Mouse (Mus musculus): ENCODE measurements around the gene Mlst8. TPM values are rescaled to one million over a fixed set of nuclear protein-coding genes. Genes with fewer than 3 reads are reported as not detected.
A peak's percentile ranks its signal among the peaks of the same experiment; 100 is the strongest.

Gene Mlst8
- polyA plus RNA-seq (2012; rRNA removed) (13.5 and 18.5 TPM in 2 replicates), polyA plus RNA-seq (2014; fragmentation: Nextera tagmentation; extraction: Ambion mirVana) (9.6 and 11.2 TPM in 2 replicates)

DNA sequence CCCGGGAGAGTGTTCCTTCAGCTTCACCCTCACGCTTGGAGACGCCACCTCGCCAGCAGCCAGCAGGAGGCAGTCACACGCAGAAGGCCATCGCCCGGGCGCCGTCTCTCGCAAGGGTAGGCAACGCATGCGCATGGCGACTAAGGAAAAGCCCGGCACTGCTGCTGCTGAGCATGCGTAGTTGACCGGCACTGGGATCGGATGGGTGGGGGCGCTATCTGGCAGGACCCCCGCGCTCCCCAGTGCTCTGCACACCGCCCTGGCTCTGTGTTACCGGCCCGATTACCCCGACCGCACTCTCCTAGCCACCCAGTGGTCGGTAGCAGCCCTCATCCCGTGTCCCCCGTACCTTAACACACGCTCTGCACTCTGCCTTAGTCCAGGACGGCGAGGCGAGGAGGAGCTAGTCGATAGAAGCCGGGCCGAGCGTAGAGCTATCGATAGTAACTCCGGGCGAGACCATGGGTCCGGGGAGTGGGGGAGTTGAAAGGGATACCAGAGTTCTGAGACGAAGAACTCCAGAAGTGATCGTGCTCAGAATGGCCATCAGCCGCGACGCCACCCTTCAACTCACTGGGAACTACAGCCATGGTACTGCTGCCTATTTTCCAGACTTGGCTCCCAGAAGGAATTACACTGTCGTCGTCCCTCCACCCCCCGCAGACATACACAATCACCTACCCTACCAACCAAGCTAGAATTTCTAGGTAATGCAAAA is at the start of gene Mlst8:
Mlst8 (minus strand) TSS at position 416 of the 718 bp plus-strand sequence.
- H3K36me3 ChIP-seq (replicated peaks; ENCODE audit: control insufficient read depth, insufficient read depth, low read depth), result peaks cover 22% of the 10 kb centered on the region
- no peaks in the 10 kb centered on the region for H3K27me3 ChIP-seq (ENCODE audit: control insufficient read depth, insufficient read depth, low read length)
- H3K4me3 ChIP-seq (ENCODE audit: insufficient read depth in 1 of 2, low read depth in 2 of 2, low read length in 2 of 2), result peak within 1 kb of the TSS; percentile 72 to 73
- TF ChIP-seq EP300 (IDR thresholded peaks at IDR 0.05; ENCODE audit: low read depth) (no peak), CTCF (IDR thresholded peaks at IDR 0.05; ENCODE audit: low read depth) (peak; percentile 99)
- peak within 1 kb of the TSS; percentile 88 for H3K4me2 ChIP-seq (ENCODE audit: low read depth)
- no peaks in the 10 kb centered on the region for H3K9me3 ChIP-seq (ENCODE audit: control insufficient read depth, low read length)
- peaks cover 3 to 15% of the 10 kb centered on the region in 2 experiments; a peak in 3 of 4 replicates for H3K4me1 ChIP-seq (replicated peaks; ENCODE audit: control insufficient read depth in 2 of 2, insufficient read depth in 2 of 2, low read length in 1 of 2)
- under 1% methylated on average over 48 of the region's 48 CpGs for WGBS (ENCODE audit: insufficient replicate concordance)
- DNase-seq (ENCODE audit: low read depth in 3 of 3, low spot score in 3 of 3) (peak; percentile 91 to 94 (median 92)), ATAC-seq (ENCODE audit: insufficient read depth) (peak; percentile 96)
- peak within 1 kb of the TSS; percentile 72 for H3K9ac ChIP-seq (replicated peaks)
- H3K27ac ChIP-seq, result peak within 1 kb of the TSS; percentile 83

DNA sequence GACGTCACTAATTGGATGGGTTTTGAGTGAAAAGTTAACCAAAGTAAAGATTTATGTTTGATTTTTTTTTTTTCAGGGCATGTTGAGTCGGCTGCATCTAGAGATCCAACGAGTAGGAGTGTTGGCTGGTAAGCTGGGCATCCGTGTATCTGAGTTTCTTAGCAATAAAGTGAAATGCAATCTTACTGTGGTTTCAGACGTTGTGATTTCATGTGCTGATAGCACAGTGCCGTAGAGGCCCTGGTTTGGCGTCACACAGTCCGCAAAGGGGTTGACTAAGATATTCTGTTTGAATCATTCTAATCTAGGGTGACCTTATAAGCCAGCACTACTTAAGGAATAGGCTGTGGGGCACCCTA is 49.7 kb upstream of the Mlst8 start:
- Histone ChIP-seq H3K36me3 (replicated peaks; ENCODE audit: control insufficient read depth, insufficient read depth, low read depth) (no peaks in the 10 kb centered on the region; the same call in 1 of the 2 replicates), H3K9ac (replicated peaks) (peak overlapping the region; percentile 86), H3K27ac (peak overlapping the region; percentile 85), H3K27me3 (ENCODE audit: control insufficient read depth, insufficient read depth, low read length) (no peaks in the 10 kb centered on the region), H3K4me3 (ENCODE audit: insufficient read depth in 1 of 2, low read depth in 2 of 2, low read length in 2 of 2) (peak overlapping the region; percentile 84 to 93), H3K9me3 (ENCODE audit: control insufficient read depth, low read length) (no peaks in the 10 kb centered on the region), H3K4me1 (replicated peaks; ENCODE audit: control insufficient read depth in 2 of 2, insufficient read depth in 2 of 2, low read length in 1 of 2) (peaks cover 16 to 31% of the 10 kb centered on the region in 2 experiments), H3K4me2 (ENCODE audit: low read depth) (peak overlapping the region; percentile 94)
- DNase-seq (ENCODE audit: low read depth in 3 of 3, low spot score in 3 of 3) (no peak), ATAC-seq (ENCODE audit: insufficient read depth) (no peak)
- 0% methylated on average over 8 of the region's 8 CpGs for WGBS (ENCODE audit: insufficient replicate concordance)
- TF ChIP-seq CTCF (IDR thresholded peaks at IDR 0.05; ENCODE audit: low read depth) (no peak), EP300 (IDR thresholded peaks at IDR 0.05; ENCODE audit: low read depth) (no peak)

DNA sequence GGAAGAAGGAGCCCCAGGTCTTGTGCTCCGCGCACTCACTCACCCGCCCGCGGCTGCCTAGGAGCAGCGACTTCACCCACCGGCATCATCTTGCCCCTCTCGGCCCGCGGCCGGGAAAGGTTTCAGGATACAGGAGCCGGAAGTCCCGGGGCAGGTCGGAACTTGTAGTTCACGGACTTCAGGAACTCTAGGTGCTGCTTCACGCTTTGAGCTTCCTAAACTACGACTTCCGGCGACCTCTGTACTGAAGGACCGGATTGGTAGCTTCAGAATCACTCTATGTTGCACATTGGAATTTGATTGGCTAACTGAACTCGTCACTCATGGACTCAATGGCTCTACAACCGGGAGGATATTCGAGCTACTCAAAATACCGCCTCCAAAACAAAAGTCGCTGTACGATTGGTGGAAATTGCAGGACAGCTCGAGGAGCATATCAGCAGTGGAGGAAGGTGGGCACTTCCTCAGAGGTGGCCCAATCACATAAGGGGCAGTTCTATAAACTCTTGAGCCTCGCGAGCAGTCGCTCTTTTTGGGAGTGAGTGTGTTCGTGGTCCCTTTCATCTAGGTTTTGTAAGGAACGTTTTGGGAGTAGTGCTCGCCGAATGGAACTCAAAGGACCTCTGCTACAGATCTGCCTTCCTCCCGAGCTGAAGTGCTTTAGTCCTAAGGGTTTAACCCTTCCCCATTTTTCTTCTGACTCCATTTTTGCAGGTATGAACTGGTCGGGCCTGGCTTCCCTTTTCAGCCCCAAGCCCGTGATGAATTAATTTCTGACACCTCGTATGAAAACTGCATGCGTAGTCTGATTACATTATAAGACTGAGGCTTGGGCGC is 49.1 kb upstream of the Mlst8 start, which contains the start of gene Traf7:
Traf7 (minus strand) TSS at position 216 of the 837 bp plus-strand sequence.
- Histone ChIP-seq H3K4me2 (ENCODE audit: low read depth) (peak within 1 kb of the TSS; percentile 94), H3K9me3 (ENCODE audit: control insufficient read depth, low read length) (no peaks in the 10 kb centered on the region), H3K27ac (peak within 1 kb of the TSS; percentile 85), H3K4me1 (replicated peaks; ENCODE audit: control insufficient read depth in 2 of 2, insufficient read depth in 2 of 2, low read length in 1 of 2) (peaks cover 12 to 29% of the 10 kb centered on the region in 2 experiments), H3K36me3 (replicated peaks; ENCODE audit: control insufficient read depth, insufficient read depth, low read depth) (no peaks in the 10 kb centered on the region; the same call in 1 of the 2 replicates), H3K9ac (replicated peaks) (peak within 1 kb of the TSS; percentile 86), H3K27me3 (ENCODE audit: control insufficient read depth, insufficient read depth, low read length) (no peaks in the 10 kb centered on the region), H3K4me3 (ENCODE audit: insufficient read depth in 1 of 2, low read depth in 2 of 2, low read length in 2 of 2) (peak within 1 kb of the TSS; percentile 84 to 99)
- DNase-seq (ENCODE audit: low read depth in 3 of 3, low spot score in 3 of 3) (peak; percentile 100), ATAC-seq (ENCODE audit: insufficient read depth) (peak; percentile 95)
- WGBS (ENCODE audit: insufficient replicate concordance), result under 1% methylated on average over 40 of the region's 40 CpGs
- TF ChIP-seq CTCF (IDR thresholded peaks at IDR 0.05; ENCODE audit: low read depth) (no peak), EP300 (IDR thresholded peaks at IDR 0.05; ENCODE audit: low read depth) (no peak)

DNA sequence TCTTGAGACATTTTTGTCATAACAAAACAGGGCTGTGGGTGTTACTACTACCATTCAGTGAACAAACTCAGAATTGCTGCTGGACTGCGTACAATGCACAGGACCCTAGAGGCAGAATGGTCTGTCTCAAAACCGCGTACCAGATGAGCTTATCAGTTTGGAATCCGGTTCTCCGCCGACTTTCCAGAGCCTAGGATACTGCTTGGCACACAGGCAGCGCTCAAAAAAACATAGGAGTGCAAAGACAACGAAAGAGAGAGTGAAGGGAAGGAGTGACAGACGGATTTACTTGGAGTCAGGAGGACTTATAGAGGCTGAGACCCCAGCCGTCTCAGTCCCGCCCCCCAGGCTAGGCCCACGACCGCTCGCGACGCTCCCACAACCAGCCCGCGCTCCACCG is 48.4 kb upstream of the Mlst8 start:
- Histone ChIP-seq H3K9ac (replicated peaks) (peak overlapping the region; percentile 78), H3K36me3 (replicated peaks; ENCODE audit: control insufficient read depth, insufficient read depth, low read depth) (no peaks in the 10 kb centered on the region; the same call in 1 of the 2 replicates), H3K4me2 (ENCODE audit: low read depth) (peak overlapping the region; percentile 71), H3K4me3 (ENCODE audit: insufficient read depth in 1 of 2, low read depth in 2 of 2, low read length in 2 of 2) (peak overlapping the region; percentile 84 to 99), H3K9me3 (ENCODE audit: control insufficient read depth, low read length) (no peaks in the 10 kb centered on the region), H3K4me1 (replicated peaks; ENCODE audit: control insufficient read depth in 2 of 2, insufficient read depth in 2 of 2, low read length in 1 of 2) (peaks cover 11 to 29% of the 10 kb centered on the region in 2 experiments), H3K27me3 (ENCODE audit: control insufficient read depth, insufficient read depth, low read length) (no peaks in the 10 kb centered on the region), H3K27ac (peak overlapping the region; percentile 11; the same call in 1 of the 2 replicates)
- DNase-seq (ENCODE audit: low read depth in 3 of 3, low spot score in 3 of 3) (no peak), ATAC-seq (ENCODE audit: insufficient read depth) (no peak)
- WGBS (ENCODE audit: insufficient replicate concordance), result 0% methylated on average over 19 of the region's 19 CpGs
- TF ChIP-seq CTCF (IDR thresholded peaks at IDR 0.05; ENCODE audit: low read depth) (no peak), EP300 (IDR thresholded peaks at IDR 0.05; ENCODE audit: low read depth) (no peak)

All from liver, embryonic 14.5 days (tissue).